Mouse (Mus musculus) adrenal gland, postnatal 36 days (tissue): Measurements from ENCODE around the gene Fndc9. TPM values are rescaled to one million over a fixed set of nuclear protein-coding genes. Genes with fewer than 3 reads are reported as not detected.

ENCODE experiments used
- DNase-seq, 2 experiments: peaks; one replicate each; pipeline ENCODE4 v3.0.0; 2021; ENCODE audit warnings: mixed read lengths in 1 of 2
- total RNA-seq, 2 experiments: library from RNA; stranded (reverse); gene quantifications; 2 replicates each; pipeline ENCODE4 v1.2.3; 2021

Gene Fndc9
- total RNA-seq, 2 experiments from 2014 or later: not detected

GRCm38 (mm10) chr11:46236976-46237375 is 1.6 kb downstream of the Fndc9 start:
- peak; percentile 83 to 88 for DNase-seq

- no peak for DNase-seq
These were observed 5.9 kb downstream of the Fndc9 start for GRCm38 (mm10) chr11:46241150-46241673.

- no peak for DNase-seq
These were observed 6.7 kb downstream of the Fndc9 start for GRCm38 (mm10) chr11:46241985-46242384.

- DNase-seq: peak; percentile 45 to 47
These were observed 9.6 kb downstream of the Fndc9 start for GRCm38 (mm10) chr11:46244731-46245604.

GRCm38 (mm10) chr11:46245926-46246325 is 10.6 kb downstream of the Fndc9 start:
- peak; percentile 19 to 30 for DNase-seq

- DNase-seq: no peak
These were observed 11.1 kb downstream of the Fndc9 start for GRCm38 (mm10) chr11:46246393-46246792.

- DNase-seq: no peak
These were observed 13.0 kb downstream of the Fndc9 start for GRCm38 (mm10) chr11:46248352-46248751.

GRCm38 (mm10) chr11:46251994-46252393 is 16.7 kb downstream of the Fndc9 start:
- DNase-seq: peak; percentile 73 to 74

- no peak for DNase-seq
These were observed 20.0 kb downstream of the Fndc9 start for GRCm38 (mm10) chr11:46255291-46255690.

- DNase-seq: peak; percentile 36 to 49
These were observed 22.9 kb downstream of the Fndc9 start for GRCm38 (mm10) chr11:46258207-46258606.

GRCm38 (mm10) chr11:46258749-46259148 is 23.4 kb downstream of the Fndc9 start:
- no peak for DNase-seq

- peak; percentile 47 for DNase-seq
These were observed 27.5 kb downstream of the Fndc9 start for GRCm38 (mm10) chr11:46262854-46263253.

- peak; percentile 23 to 34 for DNase-seq
These were observed 28.0 kb downstream of the Fndc9 start for GRCm38 (mm10) chr11:46263291-46263690.

- no peak for DNase-seq
These were observed 29.3 kb downstream of the Fndc9 start for GRCm38 (mm10) chr11:46264584-46264983.

GRCm38 (mm10) chr11:46265031-46265786 is 29.9 kb downstream of the Fndc9 start:
- DNase-seq: no peak

- DNase-seq: peak; percentile 59 to 72
These were observed 33.7 kb downstream of the Fndc9 start for GRCm38 (mm10) chr11:46268991-46269390.

- DNase-seq: no peak
These were observed 34.1 kb downstream of the Fndc9 start for GRCm38 (mm10) chr11:46269391-46269790.

GRCm38 (mm10) chr11:46269893-46270292 is 34.6 kb downstream of the Fndc9 start:
- no peak for DNase-seq

- DNase-seq: no peak
These were observed 36.8 kb downstream of the Fndc9 start for GRCm38 (mm10) chr11:46272058-46272681.

GRCm38 (mm10) chr11:46273969-46274368 is 38.6 kb downstream of the Fndc9 start:
- no peak for DNase-seq

- DNase-seq: peak; percentile 79 to 88
These were observed 40.0 kb downstream of the Fndc9 start for GRCm38 (mm10) chr11:46275302-46275701.

- no peak for DNase-seq
These were observed 40.8 kb downstream of the Fndc9 start for GRCm38 (mm10) chr11:46276168-46276567.
